Mouse (Mus musculus) adrenal gland, adult (tissue): ENCODE results near the gene Dcp1b.
A peak's percentile ranks its signal among the peaks of the same experiment; 100 is the strongest.
"Not testable (repeated sequence)": the region's sequence is repeated elsewhere in the genome, so short reads cannot be mapped to it uniquely, and the experiment has no call there.

Experiments
- DNase-seq, 2 experiments: peaks; one replicate each; pipeline ENCODE4 v3.0.0; 2022 to 2023; ENCODE audit warnings: low spot score in 1 of 2; ENCODE audit not compliant: inconsistent age in 2 of 2

The Dcp1b gene

DNA sequence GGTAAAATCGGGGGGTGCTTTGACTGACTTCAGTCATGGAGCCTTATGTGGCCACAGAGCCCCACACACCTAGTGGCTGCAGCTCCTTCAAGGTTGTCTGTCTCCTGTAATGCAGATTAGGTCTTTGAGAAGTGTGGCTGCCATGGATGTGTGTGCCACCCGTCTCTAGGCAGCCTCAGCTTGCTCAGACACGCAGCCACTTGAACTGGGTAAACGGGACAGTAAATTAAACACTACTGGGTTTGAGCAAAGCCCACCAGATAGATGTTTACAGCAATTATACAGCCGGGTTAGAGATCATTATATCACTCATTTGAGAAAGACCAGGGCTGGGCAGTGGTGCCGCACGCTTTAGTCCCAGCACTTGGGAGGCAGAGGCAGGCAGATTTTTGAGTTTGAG, 19.5 kb downstream of the Dcp1b start:
- no peak for DNase-seq

DNA sequence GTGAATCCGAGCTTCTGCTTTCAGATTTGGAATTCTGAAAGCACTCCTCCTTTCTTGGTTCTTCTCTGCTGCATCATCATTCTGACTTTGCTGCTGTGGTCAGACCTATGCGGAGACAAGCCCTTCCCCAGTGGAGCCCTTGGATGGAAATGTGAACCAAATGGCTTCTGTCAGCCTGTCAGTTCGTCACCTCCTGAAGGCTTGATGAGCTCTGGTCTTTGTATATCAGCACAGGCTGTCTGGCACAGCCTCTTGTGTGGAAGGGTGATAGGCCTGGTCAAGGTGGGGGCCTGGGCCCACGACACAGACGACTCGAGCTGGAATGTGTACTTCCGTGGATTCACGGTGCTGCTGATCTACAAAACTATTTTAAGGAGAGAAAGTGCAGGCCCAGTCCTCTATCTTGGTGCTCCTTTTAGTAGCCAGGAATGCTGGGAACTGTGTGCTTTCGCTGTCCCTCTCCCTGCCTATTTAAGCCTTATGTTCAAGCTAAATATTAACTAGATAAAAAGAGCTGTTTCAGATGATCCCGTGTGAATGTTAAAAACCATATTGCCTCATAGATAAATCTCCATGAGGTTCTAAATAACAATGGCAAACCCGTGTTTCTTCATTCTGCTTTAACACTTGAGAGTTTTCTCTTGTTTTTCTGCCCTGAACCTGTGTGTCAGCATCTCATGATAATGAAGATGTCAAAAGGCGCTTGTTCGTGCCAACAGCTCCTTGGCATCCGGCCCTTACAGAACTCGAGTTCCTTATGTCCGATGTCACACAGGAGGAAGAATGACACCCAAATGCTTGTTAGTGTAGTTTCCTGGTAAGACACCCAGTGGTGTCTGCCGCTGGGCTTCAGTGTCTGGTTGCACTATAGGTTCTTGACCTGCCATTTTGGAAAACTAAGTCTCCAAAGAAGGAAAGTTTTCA, 21.6 kb downstream of the Dcp1b start, which contains the start of gene Cacna1c:
Gene Cacna1c, minus strand, starts transcription at position 37 of the 924 bp plus-strand sequence.
- no peak for DNase-seq

DNA sequence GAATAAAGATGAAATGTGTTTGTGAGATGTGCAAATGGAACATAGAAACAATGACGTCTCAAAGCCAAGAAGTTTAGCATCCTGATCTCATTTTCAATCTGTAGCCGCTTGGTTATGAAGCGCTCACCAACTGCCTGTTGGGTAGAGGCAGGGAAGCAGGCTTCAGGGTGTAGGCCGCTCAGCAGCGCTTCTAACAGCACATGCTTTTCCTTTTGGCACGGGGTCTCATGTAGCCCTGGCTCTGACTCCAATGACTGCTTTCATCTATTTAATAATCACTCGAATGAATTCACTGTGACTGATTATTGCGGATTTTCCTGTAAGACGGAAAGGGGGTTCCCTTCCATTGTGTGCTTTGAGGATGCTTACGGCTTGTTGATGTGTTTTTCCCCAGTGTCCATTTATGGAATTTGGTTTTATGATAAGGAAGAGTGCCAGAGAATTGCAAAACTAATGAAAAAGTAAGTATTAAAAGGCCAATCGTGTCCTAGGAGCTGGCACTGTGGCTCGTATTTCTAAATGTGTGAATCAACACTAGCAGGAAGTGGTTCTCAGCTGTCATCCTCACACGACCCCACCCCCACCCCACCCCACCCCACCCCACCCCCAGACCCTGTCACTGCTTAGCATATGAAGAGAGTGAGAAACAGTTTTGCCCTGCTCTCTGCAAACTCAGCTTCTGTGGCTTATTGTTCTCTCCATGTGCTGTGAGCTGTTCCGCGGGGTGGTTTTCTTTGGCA, 23.7 kb downstream of the Dcp1b start:
- no peak for DNase-seq

DNA sequence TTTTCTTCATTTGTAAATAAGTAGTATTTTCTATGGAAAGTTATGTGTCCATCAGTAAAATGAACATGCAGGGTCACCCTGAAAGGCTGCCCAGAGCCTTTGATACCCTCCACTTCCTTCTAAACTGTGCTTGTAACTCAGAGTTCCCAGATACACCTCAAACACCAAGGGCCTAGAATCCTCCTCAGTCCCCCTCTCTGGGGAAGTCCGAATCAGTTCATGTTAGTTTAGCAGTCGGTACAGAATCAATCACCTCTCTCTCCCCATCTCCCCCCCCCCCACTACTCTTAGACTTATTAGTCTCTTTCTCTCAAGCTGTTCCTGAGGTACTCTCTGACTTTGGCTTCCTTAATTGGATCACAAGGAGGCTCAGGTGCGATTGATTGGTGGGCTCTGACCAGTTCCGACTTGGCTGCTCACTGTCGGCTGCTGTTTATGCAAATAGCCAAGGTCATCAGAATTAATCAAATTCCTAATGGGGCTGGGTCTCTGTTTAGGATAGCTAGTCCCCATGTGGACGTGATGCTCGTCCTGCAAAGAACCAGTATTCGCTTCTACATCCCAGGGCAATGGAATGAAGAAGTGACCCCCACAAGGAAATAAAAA, 24.3 kb downstream of the Dcp1b start:
- DNase-seq = no peak

DNA sequence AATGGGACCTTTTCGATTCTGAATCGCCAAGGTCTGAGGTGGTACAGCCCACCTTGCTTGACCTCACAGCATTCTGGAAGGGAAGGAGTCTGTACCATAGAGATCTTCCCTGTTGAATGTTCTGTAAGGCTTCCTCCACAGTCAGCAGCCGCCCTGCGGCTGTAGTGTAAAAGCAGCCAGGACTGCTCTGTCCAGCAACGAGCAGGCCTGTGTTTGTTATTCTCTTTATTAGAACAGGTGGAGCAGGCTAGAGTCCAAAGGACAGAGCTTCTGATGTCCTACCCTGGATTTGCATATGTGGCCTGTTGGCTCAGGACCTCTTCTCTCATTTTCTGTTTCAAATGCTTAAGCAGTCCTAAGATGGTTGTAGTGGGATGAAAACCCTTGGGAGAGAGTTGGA, 25.3 kb downstream of the Dcp1b start:
- DNase-seq = no peak

DNA sequence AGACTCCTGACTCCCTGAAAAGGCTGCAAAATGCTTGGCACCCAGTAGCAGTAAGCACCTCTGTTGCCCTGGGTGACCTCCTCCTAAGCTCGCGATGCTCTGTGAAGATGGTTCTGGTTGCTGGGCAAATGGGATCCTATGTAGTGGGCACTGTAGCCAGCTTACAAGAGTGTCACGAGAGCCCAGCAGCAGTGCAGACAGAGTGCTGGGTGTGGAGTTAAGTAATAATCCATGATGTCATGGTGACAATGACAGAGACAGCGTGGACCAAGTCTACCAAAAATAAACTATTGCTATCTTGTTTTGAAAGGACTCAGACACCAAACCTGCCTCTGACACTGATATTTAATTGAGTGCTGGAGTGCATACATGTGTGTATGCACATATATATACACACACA, 26.5 kb downstream of the Dcp1b start:
- DNase-seq = no peak

DNA sequence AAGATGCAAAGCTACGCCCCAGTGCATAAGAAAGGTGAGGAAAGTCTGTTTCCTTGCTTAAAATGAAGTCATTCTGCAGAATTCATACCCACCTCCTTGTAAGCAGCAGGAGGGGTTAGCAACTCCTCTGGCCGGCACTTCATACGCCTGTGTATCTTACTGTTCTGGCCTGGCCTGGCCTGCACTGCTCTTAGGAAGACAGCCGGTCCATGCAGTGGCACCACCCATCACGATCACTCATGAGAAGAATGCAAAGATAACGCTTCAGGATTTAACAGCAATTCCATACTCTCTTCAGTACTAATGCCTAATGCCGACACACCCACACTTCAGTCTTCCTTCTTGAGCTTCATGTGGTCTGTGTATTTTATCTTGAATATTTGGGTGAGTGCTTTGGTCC, 29.2 kb downstream of the Dcp1b start:
- no peak for DNase-seq

DNA sequence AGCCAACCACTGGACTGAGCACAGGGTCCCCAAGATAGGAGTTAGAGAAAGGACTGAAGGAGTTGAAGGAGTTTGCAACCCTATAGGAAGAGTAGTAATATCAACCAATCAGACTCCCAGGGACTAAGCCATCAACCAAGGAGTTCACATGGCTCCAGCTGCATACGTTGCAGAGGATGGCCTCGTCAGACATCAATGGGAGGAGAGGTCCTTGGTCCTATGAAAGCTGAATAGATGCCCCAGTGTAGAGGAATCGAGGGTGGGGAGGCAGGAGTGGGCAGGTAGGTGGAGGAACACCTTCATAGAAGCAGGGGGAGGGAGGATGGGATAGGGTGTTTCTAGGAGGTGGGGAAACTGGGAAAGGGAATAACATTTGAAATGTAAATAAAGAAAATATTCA, 29.9 kb downstream of the Dcp1b start:
- DNase-seq = no peak

DNA sequence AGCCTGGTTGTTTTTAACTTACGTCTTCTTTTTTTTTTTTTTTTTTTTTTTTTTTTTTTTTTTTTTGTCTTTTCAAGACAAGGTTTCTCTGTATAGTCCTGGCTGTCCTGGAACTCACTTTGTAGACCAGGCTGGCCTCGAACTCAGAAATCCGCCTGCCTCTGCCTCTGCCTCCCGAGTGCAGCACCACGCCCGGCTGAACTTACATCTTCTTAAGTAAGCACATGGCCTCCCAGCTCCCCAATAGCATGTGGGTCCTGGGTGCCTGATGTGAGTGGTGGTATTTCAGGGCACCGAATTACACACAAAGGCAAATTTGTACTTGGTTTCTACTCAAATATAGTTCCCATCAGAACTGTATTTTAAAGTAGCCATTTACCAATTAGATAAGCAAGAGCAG, 31.0 kb downstream of the Dcp1b start:
- DNase-seq = not testable (repeated sequence)

DNA sequence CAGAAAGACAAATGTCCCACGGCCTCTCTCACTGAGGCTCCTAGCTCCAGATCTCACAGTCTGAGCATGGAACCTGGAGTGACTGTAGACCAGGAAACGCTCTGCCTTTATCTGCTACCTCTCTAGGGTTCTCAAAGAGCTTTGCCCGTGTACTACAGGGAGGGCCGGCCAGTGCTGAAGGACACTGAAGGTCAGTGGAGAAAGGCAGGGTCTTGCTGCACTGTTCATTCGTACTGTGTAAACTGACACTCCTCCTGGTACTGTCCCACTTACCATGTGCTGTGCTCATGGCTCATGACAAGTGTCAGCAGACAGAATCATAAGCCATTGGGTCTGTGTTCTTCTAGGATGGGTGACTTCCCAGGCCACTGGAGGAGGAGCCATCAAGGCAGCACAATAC, 38.3 kb downstream of the Dcp1b start:
- DNase-seq = no peak

DNA sequence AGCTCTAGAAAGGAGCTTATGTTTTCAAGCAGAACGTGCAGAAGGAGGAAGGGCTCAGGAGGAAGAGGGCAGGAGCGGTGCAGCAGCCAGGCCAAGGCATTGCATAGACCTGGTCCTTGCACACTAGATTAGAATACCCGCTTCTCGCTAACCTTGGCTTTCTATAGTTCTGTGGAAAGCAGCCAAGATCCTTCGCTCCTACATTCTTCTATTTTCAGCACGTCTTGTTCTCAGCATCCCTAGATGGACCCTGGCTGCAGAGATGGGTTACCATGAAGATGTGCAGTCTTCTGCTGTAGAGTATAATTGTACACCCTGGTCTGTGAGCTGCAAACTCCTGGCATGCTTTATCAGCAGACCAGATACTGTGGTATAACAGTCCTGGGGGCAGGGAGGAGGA, 39.1 kb downstream of the Dcp1b start:
- no peak for DNase-seq

DNA sequence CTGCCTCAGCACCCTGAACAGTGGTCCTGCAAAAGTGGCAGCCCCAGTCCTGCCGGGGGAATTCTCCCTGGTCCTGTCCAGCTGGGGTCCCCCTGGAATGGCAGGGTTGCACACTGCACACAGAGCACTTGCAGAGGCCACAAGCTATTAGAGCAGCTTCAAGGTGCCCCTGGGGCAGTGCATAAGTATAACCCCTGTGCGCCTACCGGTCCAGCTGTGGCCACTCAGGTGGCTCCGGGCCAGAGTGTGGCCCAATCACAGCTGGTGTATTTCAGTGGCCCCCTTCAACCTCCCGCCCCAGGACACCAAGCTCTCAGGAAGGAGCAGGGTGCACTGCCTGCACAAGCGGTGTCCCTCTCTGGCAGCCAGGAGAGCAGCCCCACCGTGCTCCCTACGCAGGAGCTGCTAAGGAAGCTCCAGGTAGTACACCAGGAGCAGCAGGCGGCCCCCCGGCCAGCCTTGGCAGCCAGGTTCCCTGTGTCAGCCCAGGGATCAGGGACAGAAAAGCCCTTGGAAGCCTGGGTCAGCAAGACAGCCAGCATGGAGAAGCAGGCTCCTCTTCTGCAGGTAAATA, 40.1 kb downstream of the Dcp1b start:
- no peak for DNase-seq

DNA sequence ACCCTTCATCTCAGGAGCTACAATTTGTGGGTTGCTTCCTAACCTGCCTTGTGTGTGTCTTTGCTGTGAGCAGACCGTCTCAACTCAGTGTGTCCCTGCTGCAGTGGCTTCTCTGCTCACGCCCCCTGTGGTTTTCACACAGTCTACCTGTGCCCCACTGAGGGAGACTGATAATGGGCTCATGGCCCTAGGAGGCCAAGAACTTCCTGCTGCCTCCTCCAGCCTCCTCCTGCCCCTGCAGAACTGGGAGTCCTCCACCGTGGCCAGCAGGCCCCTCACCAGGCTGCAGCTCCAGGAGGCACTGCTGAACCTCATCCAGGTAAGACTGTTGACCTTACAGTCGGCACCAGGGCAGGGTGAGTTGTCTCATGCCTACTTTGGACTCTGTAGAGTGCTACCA, 42.6 kb downstream of the Dcp1b start:
- no peak for DNase-seq

DNA sequence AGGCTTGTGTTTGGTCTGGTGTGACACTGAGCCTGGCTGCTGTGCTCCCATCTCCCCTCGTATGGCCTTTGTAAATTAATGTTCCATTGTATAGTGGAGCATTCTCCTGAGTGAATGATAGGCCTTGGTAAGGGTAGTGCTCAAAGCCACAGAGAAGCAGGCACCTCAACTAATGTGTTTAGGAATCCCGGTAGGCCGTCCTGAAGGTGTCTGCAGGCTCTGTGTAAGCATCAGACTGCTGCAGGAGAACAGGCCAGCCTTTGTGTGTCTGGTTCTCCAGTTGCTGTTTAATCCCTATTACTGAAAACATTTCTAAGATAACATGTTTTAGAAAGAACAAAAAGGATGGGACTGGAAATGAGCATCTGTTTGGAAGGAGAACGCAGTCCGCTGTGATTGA, 43.5 kb downstream of the Dcp1b start:
- DNase-seq = no peak

DNA sequence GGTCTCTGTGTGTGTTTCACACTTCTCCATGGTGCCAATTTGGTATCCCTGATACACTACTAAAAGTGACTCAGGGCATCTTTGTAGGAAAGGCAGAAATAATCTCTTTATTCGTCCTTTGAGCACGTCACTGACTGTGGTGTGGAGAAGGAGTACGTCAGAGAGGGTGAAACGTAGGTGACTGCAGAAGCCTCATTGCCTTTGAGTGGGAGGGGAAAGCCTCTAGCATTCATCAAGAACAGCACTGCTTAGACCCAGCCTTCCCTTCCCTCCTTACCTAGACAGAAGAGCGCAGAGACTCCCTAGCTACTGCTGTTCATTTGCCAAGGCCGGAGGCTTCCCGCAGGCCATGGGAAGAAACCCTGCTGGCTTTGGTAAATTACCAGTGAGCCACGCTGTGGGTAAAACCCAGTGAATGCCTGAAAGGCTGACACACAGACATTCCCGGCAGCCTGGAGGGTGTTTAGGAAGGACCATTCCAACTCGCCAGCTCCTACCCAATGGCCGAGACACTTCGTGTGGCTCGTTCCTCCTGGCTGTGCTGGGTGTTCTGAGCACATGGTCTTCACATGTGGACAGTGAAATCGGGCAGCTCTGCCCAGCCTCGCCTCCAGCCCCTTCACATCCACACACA, 44.3 kb downstream of the Dcp1b start:
- no peak for DNase-seq

DNA sequence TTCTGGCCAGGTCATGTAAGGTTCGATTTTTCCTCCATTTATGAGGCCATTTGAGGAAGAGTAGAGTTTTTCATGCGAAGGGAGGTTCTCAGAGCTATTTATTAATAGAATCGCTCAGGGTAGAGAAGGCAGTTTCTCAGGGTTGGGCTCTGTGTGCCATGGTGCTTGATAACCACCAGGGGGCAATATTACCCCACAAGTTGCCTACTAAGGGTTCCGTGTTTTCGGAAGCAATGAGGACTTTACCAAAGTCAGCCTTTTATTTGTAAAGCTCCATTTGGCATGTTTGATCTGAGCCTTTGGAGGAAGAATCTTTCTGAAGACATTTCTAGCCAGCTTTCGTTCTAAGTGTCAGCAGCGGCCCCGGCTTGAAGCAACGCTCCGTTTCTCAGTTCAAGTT, 45.2 kb downstream of the Dcp1b start:
- DNase-seq = peak; percentile 31 to 83

DNA sequence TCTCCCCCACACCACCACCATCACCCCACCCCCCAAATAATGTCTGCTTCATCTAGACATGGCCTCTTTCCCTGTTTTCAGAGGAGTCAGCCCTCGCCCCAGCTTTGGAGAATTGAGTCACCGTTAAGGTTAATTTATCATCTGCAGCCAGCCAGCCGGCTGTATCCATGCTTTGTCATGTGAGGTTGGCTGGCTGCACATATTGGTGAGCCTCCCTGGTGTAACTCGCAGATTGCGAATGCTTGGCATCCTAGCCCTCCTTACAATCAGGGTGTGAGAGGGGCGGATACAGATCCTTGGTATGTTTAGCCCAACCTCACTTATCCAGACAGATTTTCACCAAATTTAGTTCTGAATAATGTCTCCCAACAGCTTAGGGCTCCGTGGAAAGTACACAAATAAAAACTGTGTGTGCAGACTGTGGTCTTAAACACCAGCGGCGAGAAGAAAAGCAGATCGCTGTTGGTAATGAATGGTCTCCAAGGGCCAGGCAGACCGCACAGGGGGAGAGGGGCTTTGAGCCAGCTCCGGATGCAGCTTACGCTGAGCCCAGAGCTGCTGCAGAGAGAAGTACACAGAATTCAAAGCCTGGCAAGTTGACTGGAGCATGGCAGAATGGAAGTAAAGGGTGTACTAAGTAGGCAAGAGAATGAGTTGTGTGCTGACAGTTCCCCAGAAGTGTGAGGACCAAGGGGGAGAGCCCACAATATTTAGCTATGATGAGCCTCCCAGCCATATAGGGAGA, 49.6 kb downstream of the Dcp1b start:
- DNase-seq = peak in 1 of 2 experiments; percentile 57

DNA sequence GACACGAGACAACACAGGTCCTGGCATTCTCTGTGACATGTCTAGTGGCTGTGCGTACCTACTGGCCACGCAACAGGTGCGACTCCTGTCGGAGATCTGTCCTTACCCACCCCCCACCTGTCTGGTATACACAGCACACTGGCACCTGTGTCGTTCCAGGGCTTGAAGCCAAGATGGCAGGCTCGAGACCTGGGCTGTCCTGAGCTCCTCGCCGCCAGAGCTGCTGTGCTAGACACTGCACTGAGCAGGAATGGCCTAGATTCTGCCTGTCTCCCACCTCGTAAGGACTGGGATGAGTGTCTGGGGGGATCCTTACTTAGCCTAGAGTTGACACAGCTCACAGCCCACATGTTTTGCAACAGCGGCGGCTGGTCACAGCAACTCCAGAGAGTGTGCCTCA, 50.2 kb downstream of the Dcp1b start:
- DNase-seq = no peak

DNA sequence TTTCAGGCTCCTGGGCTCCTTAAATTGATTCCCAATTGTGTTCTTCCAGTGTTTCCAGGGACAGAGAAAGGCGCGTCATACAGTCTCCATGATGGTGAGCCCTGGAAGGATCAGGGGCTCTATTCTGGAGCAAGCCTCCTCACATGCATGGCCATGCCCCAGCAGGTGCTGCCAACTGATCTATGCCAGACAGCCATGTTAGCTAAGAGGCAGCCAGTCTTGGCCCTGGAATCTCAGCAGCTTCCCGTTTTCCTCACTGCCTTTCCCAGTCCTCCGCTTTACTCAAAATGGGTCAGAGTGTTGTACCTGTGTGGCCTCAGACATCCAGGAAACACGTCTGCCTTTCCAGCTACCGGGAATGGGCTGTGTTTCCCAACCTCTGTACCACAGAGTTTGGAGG, 50.7 kb downstream of the Dcp1b start:
- DNase-seq = no peak

DNA sequence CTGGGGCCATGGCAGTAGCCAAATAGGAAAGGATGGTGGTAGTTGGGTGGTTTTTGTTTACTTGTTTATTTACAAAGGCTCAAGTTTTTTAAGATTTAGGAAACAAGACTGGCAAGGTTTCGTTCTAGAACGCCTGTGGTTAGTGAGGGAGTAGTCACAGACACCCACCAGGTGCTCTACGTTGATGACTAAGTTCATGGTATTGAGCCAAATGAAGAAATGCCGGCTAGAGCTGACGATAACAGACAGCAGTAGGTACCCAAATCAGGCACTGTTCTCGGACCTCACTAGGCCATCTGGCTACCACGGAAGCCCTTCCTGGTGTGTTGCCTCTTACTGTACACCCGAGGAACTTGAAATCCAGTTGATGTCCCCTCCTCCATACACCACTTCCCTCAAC, 51.9 kb downstream of the Dcp1b start:
- no peak for DNase-seq
